8 mouse cellular contexts compared by ENCODE assay signal in the genomic region with DNA sequence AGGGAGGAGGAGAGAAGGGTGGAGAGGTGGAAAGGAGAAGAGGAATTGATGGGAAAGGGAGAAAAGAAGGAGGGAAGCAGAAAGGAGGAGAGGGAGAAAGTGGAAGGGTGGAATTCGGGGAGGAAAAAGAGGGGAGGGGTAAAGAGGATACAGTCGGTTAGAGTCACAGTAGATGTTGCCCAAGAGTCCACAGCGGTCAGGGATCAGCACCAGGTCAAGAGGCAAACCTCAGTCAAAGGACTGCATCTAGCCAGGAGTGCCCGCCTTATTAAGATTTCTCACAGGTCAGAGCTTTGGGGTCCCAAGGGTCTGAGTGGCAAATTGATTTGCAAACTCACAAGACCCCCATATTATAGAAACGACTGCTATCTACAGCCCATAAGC. TPM values are rescaled to one million over a fixed set of nuclear protein-coding genes. Genes with fewer than 3 reads are reported as not detected.
DNase-seq lines count a peak whose midpoint lies in the region; ATAC-seq and TF ChIP-seq lines count a peak whose summit lies in the region.

No protein-coding gene starts in this region.

- no peak for DNase-seq in left cerebral cortex, adult 2 months (ENCODE audit: extremely low spot score in 1 of 2, low spot score in 2 of 2)
- no peak for DNase-seq in left cerebral cortex, postnatal 36 days (ENCODE audit: low spot score in 2 of 2)
- no peak for DNase-seq in hindbrain, postnatal 0 days (ENCODE audit: low spot score)
- DNase-seq in urinary bladder, postnatal 25 days (ENCODE audit: low spot score), result no peak
- no peak for DNase-seq in embryo, embryonic 9.5 days (ENCODE audit: extremely low spot score)
- DNase-seq in embryo, embryonic 10.5 days (ENCODE audit: low spot score), result no peak

- WGBS in embryonic facial prominence, embryonic 13.5 days, result 18% methylated on average over 5 of the region's 5 CpGs
- WGBS in hindbrain, postnatal 0 days, result 20% methylated on average over 5 of the region's 5 CpGs

- peak overlapping the region; percentile 47 for H3ac ChIP-seq in myocyte (ENCODE audit: control insufficient read depth, insufficient read length)

- H3K79me2 ChIP-seq in myocyte (ENCODE audit: control insufficient read depth, insufficient read depth), result peaks cover 26% of the 10 kb centered on the region

- peak overlapping the region; percentile 68 for H3K4me2 ChIP-seq in embryonic facial prominence, embryonic 13.5 days
- peak overlapping the region; percentile 67 for H3K4me2 ChIP-seq in hindbrain, postnatal 0 days (ENCODE audit: low read depth, low read length)
- peak overlapping the region; percentile 71 for H3K4me2 ChIP-seq in myocyte (ENCODE audit: low read depth)

- intact Hi-C loops in left cerebral cortex, adult 2 months (cut with DNase I), result loop anchor here (5.0 to 10.0 kb wide), 2 partner anchors 62 to 309 kb away; no protein-coding TSS in a partner anchor
- intact Hi-C loops in left cerebral cortex, postnatal 36 days (cut with DNase I), result no loop called here

- peak overlapping the region; percentile 92 for H3K9ac ChIP-seq in embryonic facial prominence, embryonic 13.5 days
- peak overlapping the region; percentile 95 for H3K9ac ChIP-seq in hindbrain, postnatal 0 days (replicated peaks; ENCODE audit: low read length)

- H3K27ac ChIP-seq in left cerebral cortex, adult 2 months, result peak overlapping the region; percentile 91
- no peak overlapping the region for H3K27ac ChIP-seq in embryonic facial prominence, embryonic 13.5 days
- H3K27ac ChIP-seq in hindbrain, postnatal 0 days, result peak overlapping the region; percentile 86; the same call in 1 of the 2 replicates

- peaks cover 10% of the 10 kb centered on the region for H3K4me1 ChIP-seq in embryonic facial prominence, embryonic 13.5 days
- H3K4me1 ChIP-seq in hindbrain, postnatal 0 days (ENCODE audit: insufficient read depth, low read length), result no peaks in the 10 kb centered on the region

- peak overlapping the region; percentile 58 for H3K4me3 ChIP-seq in left cerebral cortex, adult 2 months
- H3K4me3 ChIP-seq in embryonic facial prominence, embryonic 13.5 days, result peak overlapping the region; percentile 91
- H3K4me3 ChIP-seq in hindbrain, postnatal 0 days (ENCODE audit: low read length), result peak overlapping the region; percentile 98
- H3K4me3 ChIP-seq in myocyte, result peak overlapping the region; percentile 46

- H3K36me3 ChIP-seq in embryonic facial prominence, embryonic 13.5 days, result no peaks in the 10 kb centered on the region
- no peaks in the 10 kb centered on the region for H3K36me3 ChIP-seq in hindbrain, postnatal 0 days (ENCODE audit: insufficient read depth, low read length)
- no peaks in the 10 kb centered on the region for H3K36me3 ChIP-seq in myocyte (ENCODE audit: control insufficient read depth, insufficient read depth)

- H3K9me3 ChIP-seq in embryonic facial prominence, embryonic 13.5 days, result no peaks in the 10 kb centered on the region
- H3K9me3 ChIP-seq in hindbrain, postnatal 0 days (ENCODE audit: low read length), result no peaks in the 10 kb centered on the region

- no peaks in the 10 kb centered on the region for H3K27me3 ChIP-seq in embryonic facial prominence, embryonic 13.5 days
- H3K27me3 ChIP-seq in hindbrain, postnatal 0 days (ENCODE audit: insufficient read depth, low read length), result no peaks in the 10 kb centered on the region
- H3K27me3 ChIP-seq in myocyte (ENCODE audit: control insufficient read depth, insufficient read depth, insufficient read length), result peaks cover 5% of the 10 kb centered on the region

- TF ChIP-seq CTCF in left cerebral cortex, adult 2 months (IDR thresholded peaks at IDR 0.05), result no peak
- no peak for TF ChIP-seq CTCF in hindbrain, postnatal 0 days (IDR thresholded peaks at IDR 0.05; ENCODE audit: low read depth)

- 0 out of 2 replicates have a peak, but pooled peaks have one; percentile 33 for ATAC-seq in embryonic facial prominence, embryonic 13.5 days (ENCODE audit: insufficient number of reproducible peaks, insufficient read depth, low FRiP score, low TSS enrichment, low read depth)
- peak; percentile 73 for ATAC-seq in hindbrain, postnatal 0 days

- TF ChIP-seq POLR2A in myocyte (IDR thresholded peaks at IDR 0.05; ENCODE audit: insufficient read length, low read depth), result no peak

TF ChIP-seq in myocyte, 11 proteins besides CTCF, POLR2A, EP300 and RAD21:
- TF ChIP-seq SRF (IDR thresholded peaks at IDR 0.05; ENCODE audit: control insufficient read depth, insufficient read length, low read depth) (no peak), USF1 (IDR thresholded peaks at IDR 0.05; ENCODE audit: low read depth) (no peak), TCF3 (IDR thresholded peaks at IDR 0.05; ENCODE audit: insufficient read length, low read depth) (no peak), E2F4 (IDR thresholded peaks at IDR 0.05; ENCODE audit: insufficient read depth) (no peak), MYOD1 (IDR thresholded peaks at IDR 0.05; ENCODE audit: control insufficient read depth in 1 of 3, insufficient read length in 2 of 3, low read depth in 2 of 3) (no peak), CEBPB (IDR thresholded peaks at IDR 0.05; ENCODE audit: insufficient read depth, poor library complexity, severe bottlenecking) (no peak), MAX (IDR thresholded peaks at IDR 0.05; ENCODE audit: low read depth) (no peak), REST (IDR thresholded peaks at IDR 0.05; ENCODE audit: insufficient read depth, insufficient read length) (no peak)

RNA-seq across cellular contexts. Expression of a gene that starts 0.2 kb away (rescaled TPM):
- total RNA-seq in left cerebral cortex, adult 2 months (2021), result under 1 TPM in 1 of 2 experiments, not detected in 1; 0.18 TPM
- total RNA-seq in left cerebral cortex, postnatal 36 days (2021), result under 1 TPM in 1 of 2 experiments, not detected in 1; 0.36 TPM
- 0.18 and 0.19 TPM in 2 replicates for polyA plus RNA-seq in embryonic facial prominence, embryonic 13.5 days (2015; fragmentation: Nextera tagmentation; extraction: Ambion mirVana)
- total RNA-seq in hindbrain, postnatal 0 days (2014; rRNA removed), result 0.72 TPM in 1 of 2 replicates, not detected in the other
- polyA plus RNA-seq in hindbrain, postnatal 0 days (2015; fragmentation: Nextera tagmentation; extraction: Ambion mirVana), result 0.13 TPM in 1 of 2 replicates, not detected in the other
- not detected for polyA plus RNA-seq in myocyte (2012; fragmentation: generic; extraction: Trizol)

RNA-seq across cellular contexts. Expression of a gene that starts 0.3 kb away (rescaled TPM):
- total RNA-seq in left cerebral cortex, adult 2 months (2021), result 10 to 100 TPM; 38.7 to 42.0 TPM
- 10 to 100 TPM; 40.9 to 41.0 TPM for total RNA-seq in left cerebral cortex, postnatal 36 days (2021)
- 32.0 and 33.8 TPM in 2 replicates for polyA plus RNA-seq in embryonic facial prominence, embryonic 13.5 days (2015; fragmentation: Nextera tagmentation; extraction: Ambion mirVana)
- 41.7 and 49.4 TPM in 2 replicates for total RNA-seq in hindbrain, postnatal 0 days (2014; rRNA removed)
- 35.5 and 36.5 TPM in 2 replicates for polyA plus RNA-seq in hindbrain, postnatal 0 days (2015; fragmentation: Nextera tagmentation; extraction: Ambion mirVana)
- 12.6 TPM for polyA plus RNA-seq in myocyte (2012; fragmentation: generic; extraction: Trizol)

RNA-seq across cellular contexts. Expression of a gene that starts 26.7 kb away (rescaled TPM):
- total RNA-seq in left cerebral cortex, adult 2 months (2021), result 1 to 10 TPM in 1 of 2 experiments, under 1 TPM in 1; 0.38 to 1.4 TPM
- total RNA-seq in left cerebral cortex, postnatal 36 days (2021), result under 1 TPM; 0.54 to 0.91 TPM
- polyA plus RNA-seq in embryonic facial prominence, embryonic 13.5 days (2015; fragmentation: Nextera tagmentation; extraction: Ambion mirVana), result not detected in 2 replicates
- 0.63 and 1.2 TPM in 2 replicates for total RNA-seq in hindbrain, postnatal 0 days (2014; rRNA removed)
- polyA plus RNA-seq in hindbrain, postnatal 0 days (2015; fragmentation: Nextera tagmentation; extraction: Ambion mirVana), result not detected in 2 replicates
- not detected for polyA plus RNA-seq in myocyte (2012; fragmentation: generic; extraction: Trizol)

Comparison
In these comparisons a context has a peak if more than half of its experiments do, and no peak if none do; other contexts are left out.
1. H3K4me3 ChIP-seq: peak in every context shown above with its lines; median percentile 98 in hindbrain, postnatal 0 days; 91 in embryonic facial prominence, embryonic 13.5 days; 58 in left cerebral cortex, adult 2 months; 46 in myocyte.